Mouse (Mus musculus): ENCODE data around the gene Casp1. TPM values are rescaled to one million over a fixed set of nuclear protein-coding genes. Genes with fewer than 3 reads are reported as not detected.
A peak's percentile ranks its signal among the peaks of the same experiment; 100 is the strongest.

Gene Casp1
- polyA plus RNA-seq (2012; rRNA removed): 0.30 and 0.61 TPM in 2 replicates

DNA sequence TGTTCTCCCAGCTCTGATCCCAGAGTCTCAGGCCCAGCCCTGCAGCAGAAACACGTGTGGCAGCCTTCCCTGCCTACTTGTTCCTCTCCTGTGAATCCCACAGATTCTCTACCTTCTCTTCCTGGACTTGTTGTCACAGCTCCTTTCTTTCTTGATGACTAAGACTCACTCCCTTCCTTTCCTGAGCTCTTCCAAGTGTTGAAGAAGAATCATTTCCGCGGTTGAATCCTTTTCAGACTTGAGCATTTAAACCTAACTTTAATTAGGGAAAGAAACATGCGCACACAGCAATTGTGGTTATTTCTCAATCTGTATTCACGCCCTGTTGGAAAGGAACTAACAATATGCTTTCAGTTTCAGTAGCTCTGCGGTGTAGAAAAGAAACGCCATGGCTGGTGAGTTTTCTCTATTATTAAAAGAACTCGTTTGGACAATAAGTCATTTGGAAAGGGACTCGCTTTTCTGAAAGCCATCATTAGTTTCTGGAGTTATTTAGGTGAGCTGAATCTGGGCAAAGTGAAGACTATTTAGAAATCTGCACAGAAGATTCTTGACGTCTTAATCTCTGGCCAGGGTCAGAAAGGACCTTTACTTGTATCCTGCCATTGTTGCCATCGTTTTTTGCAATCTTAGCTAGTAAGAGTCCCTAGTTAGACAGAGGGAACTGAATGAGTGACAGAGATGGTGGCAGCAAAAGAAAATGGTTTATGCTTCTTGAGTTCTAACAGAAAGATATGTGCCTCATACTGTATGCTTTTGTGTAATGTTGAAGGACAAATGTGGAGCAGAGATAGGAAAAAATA, at the start of gene Casp1:
TSS of gene Casp1 (plus strand) at position 189 of the 803 bp plus-strand sequence.
- Histone ChIP-seq H3K27ac (ENCODE audit: insufficient read depth, low read depth, low read length) (no peak within 1 kb of the TSS), H3K36me3 (ENCODE audit: control insufficient read depth, insufficient read depth, low read length) (no peaks in the 10 kb centered on the region), H3K4me3 (ENCODE audit: insufficient read depth, low read depth, low read length) (no peak within 1 kb of the TSS), H3K27me3 (replicated peaks; ENCODE audit: control insufficient read depth, insufficient read depth, low read length) (no peaks in the 10 kb centered on the region), H3K4me1 (ENCODE audit: control insufficient read depth, insufficient read depth, low read length) (no peaks in the 10 kb centered on the region)
- TF ChIP-seq POLR2A (IDR thresholded peaks at IDR 0.05; ENCODE audit: low read depth, low read length): no peak
- no peak for TF ChIP-seq CTCF (conservative IDR thresholded peaks at IDR 0.05; ENCODE audit: insufficient read depth, insufficient read length, low read depth, low read length)
- 64% methylated on average over 11 of the region's 11 CpGs for WGBS
- DNase-seq: peak; percentile 10

DNA sequence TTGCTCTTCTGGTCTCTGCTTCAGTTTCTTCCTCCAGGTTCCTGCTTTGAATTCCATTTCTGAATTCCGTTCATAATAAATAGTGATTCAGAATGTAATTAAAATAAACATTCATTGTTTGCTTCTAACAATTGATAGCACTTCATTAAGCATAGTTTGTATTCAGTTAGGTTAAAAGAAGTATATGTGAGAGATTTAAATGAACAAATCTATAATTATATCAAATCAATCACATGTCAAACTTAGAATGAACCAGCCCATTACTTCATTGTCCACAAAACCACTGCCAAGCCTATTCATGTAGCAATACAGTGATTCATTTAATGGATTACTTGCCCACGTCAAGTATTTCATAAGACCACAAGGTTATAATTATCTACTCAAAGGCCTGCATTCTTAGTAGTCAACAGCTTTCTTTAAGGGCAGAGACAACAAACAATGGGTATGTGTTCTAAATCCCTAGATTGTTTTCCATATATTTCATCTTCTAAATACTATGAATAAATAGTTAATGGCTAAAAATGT, 34.3 kb upstream of the Casp1 start:
- H3K4me1 ChIP-seq (ENCODE audit: control insufficient read depth, insufficient read depth, low read length): no peaks in the 10 kb centered on the region
- TF ChIP-seq POLR2A (IDR thresholded peaks at IDR 0.05; ENCODE audit: low read depth, low read length) (no peak), CTCF (conservative IDR thresholded peaks at IDR 0.05; ENCODE audit: insufficient read depth, insufficient read length, low read depth, low read length) (no peak)
- 82% methylated on average over 2 of the region's 2 CpGs for WGBS
- DNase-seq: no peak
- H3K27ac ChIP-seq (ENCODE audit: insufficient read depth, low read depth, low read length): no peak overlapping the region
- no peaks in the 10 kb centered on the region for H3K36me3 ChIP-seq (ENCODE audit: control insufficient read depth, insufficient read depth, low read length)
- no peaks in the 10 kb centered on the region for H3K27me3 ChIP-seq (replicated peaks; ENCODE audit: control insufficient read depth, insufficient read depth, low read length)
- no peak overlapping the region for H3K4me3 ChIP-seq (ENCODE audit: insufficient read depth, low read depth, low read length)

DNA sequence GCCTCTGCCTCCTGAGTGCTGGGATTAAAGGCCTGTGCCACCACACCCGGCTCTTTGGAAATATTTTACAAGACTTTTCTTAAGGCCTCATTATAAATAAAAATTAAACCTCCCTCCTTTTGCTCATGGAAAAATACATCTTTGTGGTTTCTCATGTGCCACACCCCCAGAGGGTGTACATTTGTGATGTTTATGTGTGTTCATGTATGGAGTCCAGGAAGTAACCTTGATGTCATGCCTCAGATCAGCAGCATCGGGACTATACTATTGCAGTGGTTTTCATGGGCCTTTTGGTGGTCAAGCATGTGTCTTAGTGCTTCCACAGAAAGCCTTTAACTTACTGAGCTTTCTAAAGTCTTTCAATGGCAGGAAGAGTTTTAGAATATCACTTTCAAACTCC, 28.0 kb upstream of the Casp1 start:
- no peaks in the 10 kb centered on the region for H3K27me3 ChIP-seq (replicated peaks; ENCODE audit: control insufficient read depth, insufficient read depth, low read length)
- WGBS: 78% methylated on average over 2 of the region's 2 CpGs
- H3K4me1 ChIP-seq (ENCODE audit: control insufficient read depth, insufficient read depth, low read length): no peaks in the 10 kb centered on the region
- DNase-seq: no peak
- H3K27ac ChIP-seq (ENCODE audit: insufficient read depth, low read depth, low read length): no peak overlapping the region
- H3K36me3 ChIP-seq (ENCODE audit: control insufficient read depth, insufficient read depth, low read length): no peaks in the 10 kb centered on the region
- TF ChIP-seq POLR2A (IDR thresholded peaks at IDR 0.05; ENCODE audit: low read depth, low read length): no peak
- no peak for TF ChIP-seq CTCF (conservative IDR thresholded peaks at IDR 0.05; ENCODE audit: insufficient read depth, insufficient read length, low read depth, low read length)
- no peak overlapping the region for H3K4me3 ChIP-seq (ENCODE audit: insufficient read depth, low read depth, low read length)

DNA sequence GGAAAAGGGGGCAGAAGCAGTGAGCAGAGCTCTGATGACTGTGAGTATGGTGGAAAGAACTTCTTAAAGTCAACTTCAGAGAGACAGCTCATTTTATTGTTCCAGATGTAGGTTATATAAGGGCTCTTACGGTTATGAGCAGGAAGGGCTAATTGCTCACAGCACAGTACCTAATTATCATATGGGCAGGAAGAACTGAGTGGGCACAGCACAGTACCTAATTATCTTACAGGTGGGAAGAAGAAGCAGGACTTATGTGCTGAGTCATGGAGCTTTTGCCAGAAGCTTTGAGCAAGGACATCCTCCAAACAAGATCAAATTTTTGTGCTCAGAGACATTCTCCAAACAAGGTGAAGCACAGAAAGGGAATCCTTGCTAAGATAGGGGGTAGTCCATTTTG, 27.4 kb upstream of the Casp1 start:
- H3K4me1 ChIP-seq (ENCODE audit: control insufficient read depth, insufficient read depth, low read length): no peaks in the 10 kb centered on the region
- DNase-seq: no peak
- TF ChIP-seq CTCF (conservative IDR thresholded peaks at IDR 0.05; ENCODE audit: insufficient read depth, insufficient read length, low read depth, low read length): no peak
- no peak for TF ChIP-seq POLR2A (IDR thresholded peaks at IDR 0.05; ENCODE audit: low read depth, low read length)
- WGBS: 52% methylated on average over 1 of the region's 1 CpGs
- H3K27me3 ChIP-seq (replicated peaks; ENCODE audit: control insufficient read depth, insufficient read depth, low read length): no peaks in the 10 kb centered on the region
- no peak overlapping the region for H3K4me3 ChIP-seq (ENCODE audit: insufficient read depth, low read depth, low read length)
- H3K27ac ChIP-seq (ENCODE audit: insufficient read depth, low read depth, low read length): no peak overlapping the region
- no peaks in the 10 kb centered on the region for H3K36me3 ChIP-seq (ENCODE audit: control insufficient read depth, insufficient read depth, low read length)

DNA sequence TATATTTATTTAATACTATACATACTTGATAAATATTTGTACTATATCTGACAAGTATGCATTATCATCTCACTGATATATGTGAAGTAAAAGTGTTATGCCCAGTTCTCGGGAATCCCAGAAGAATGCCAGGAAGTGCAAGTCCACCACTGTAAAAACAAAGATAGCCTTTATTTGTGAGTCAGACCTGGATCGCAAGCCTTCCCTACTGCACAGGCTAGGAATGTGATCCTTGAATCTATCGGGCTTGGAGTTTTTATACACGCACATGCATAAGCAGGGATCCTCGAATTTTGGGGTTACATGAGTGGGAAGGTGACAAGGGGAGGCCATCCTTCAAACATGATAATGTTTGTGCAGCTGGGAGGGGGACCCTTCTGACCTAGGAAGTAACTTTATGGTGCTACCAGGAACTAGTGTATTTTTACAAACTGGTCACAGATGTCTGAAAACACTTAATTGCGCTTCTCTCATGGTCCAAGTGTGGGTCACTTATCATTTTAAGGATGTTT, 26.9 kb upstream of the Casp1 start:
- no peak for DNase-seq
- no peak overlapping the region for H3K27ac ChIP-seq (ENCODE audit: insufficient read depth, low read depth, low read length)
- no peak for TF ChIP-seq CTCF (conservative IDR thresholded peaks at IDR 0.05; ENCODE audit: insufficient read depth, insufficient read length, low read depth, low read length)
- no peak for TF ChIP-seq POLR2A (IDR thresholded peaks at IDR 0.05; ENCODE audit: low read depth, low read length)
- WGBS: 21% methylated on average over 6 of the region's 6 CpGs
- H3K27me3 ChIP-seq (replicated peaks; ENCODE audit: control insufficient read depth, insufficient read depth, low read length): no peaks in the 10 kb centered on the region
- no peaks in the 10 kb centered on the region for H3K4me1 ChIP-seq (ENCODE audit: control insufficient read depth, insufficient read depth, low read length)
- no peaks in the 10 kb centered on the region for H3K36me3 ChIP-seq (ENCODE audit: control insufficient read depth, insufficient read depth, low read length)
- H3K4me3 ChIP-seq (ENCODE audit: insufficient read depth, low read depth, low read length): no peak overlapping the region

DNA sequence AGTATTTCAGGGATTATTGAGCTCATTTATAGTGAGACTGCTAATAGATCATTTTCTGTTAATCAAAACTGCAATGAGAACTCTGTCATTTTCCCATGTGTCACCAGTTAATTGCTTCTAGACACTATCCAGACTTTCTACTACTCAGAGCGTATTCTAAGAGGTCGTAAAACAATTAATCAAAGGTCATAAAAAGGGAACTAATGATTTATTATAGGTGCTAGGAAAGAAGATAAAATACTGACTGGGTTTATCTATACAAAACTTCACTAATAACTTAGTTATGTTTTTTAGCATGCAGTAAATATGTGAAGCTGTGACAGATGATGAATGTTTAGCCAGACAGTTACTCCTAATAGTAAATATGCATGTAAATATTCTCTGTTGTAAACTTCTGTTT, 12.2 kb upstream of the Casp1 start:
- Histone ChIP-seq H3K4me1 (ENCODE audit: control insufficient read depth, insufficient read depth, low read length) (no peaks in the 10 kb centered on the region), H3K36me3 (ENCODE audit: control insufficient read depth, insufficient read depth, low read length) (no peaks in the 10 kb centered on the region), H3K27ac (ENCODE audit: insufficient read depth, low read depth, low read length) (no peak overlapping the region), H3K4me3 (ENCODE audit: insufficient read depth, low read depth, low read length) (no peak overlapping the region), H3K27me3 (replicated peaks; ENCODE audit: control insufficient read depth, insufficient read depth, low read length) (no peaks in the 10 kb centered on the region)
- DNase-seq: no peak
- WGBS: 51% methylated on average over 2 of the region's 2 CpGs
- TF ChIP-seq CTCF (conservative IDR thresholded peaks at IDR 0.05; ENCODE audit: insufficient read depth, insufficient read length, low read depth, low read length): no peak
- TF ChIP-seq POLR2A (IDR thresholded peaks at IDR 0.05; ENCODE audit: low read depth, low read length): no peak

DNA sequence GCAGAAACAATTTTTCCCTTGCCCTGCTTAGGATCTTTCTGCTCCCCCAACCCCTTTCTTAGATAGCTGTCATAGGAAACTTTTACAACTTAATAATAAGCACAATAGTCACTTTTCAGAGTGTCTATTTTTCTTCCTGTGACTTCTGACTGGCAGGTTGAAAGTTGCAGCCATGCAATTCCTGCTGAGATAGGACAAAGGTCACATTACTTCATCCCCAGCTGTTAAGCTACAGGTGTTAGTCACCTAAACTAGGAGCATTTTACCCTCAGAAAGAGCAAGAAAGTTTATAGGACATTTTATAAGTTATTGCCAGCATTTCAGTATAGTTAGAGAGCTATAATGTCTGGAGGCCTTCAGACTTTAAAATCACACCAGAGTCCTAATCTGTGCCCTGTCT, 11.7 kb upstream of the Casp1 start:
- Histone ChIP-seq H3K4me3 (ENCODE audit: insufficient read depth, low read depth, low read length) (no peak overlapping the region), H3K4me1 (ENCODE audit: control insufficient read depth, insufficient read depth, low read length) (no peaks in the 10 kb centered on the region), H3K27ac (ENCODE audit: insufficient read depth, low read depth, low read length) (no peak overlapping the region), H3K27me3 (replicated peaks; ENCODE audit: control insufficient read depth, insufficient read depth, low read length) (no peaks in the 10 kb centered on the region), H3K36me3 (ENCODE audit: control insufficient read depth, insufficient read depth, low read length) (no peaks in the 10 kb centered on the region)
- TF ChIP-seq CTCF (conservative IDR thresholded peaks at IDR 0.05; ENCODE audit: insufficient read depth, insufficient read length, low read depth, low read length): no peak
- no peak for TF ChIP-seq POLR2A (IDR thresholded peaks at IDR 0.05; ENCODE audit: low read depth, low read length)
- no peak for DNase-seq
